Mouse (Mus musculus): ENCODE data around the gene Pxt1. TPM values are rescaled to one million over a fixed set of nuclear protein-coding genes. Genes with fewer than 3 reads are reported as not detected.
A peak's percentile ranks its signal among the peaks of the same experiment; 100 is the strongest.

Gene Pxt1
- polyA plus RNA-seq, 1 experiment from 2014 or later: 0.24 TPM

GRCm38 (mm10) chr17:28913200-28913599 is 30.4 kb downstream of the Pxt1 start:
- Histone ChIP-seq H3K4me2 (ENCODE audit: low read depth, low read length) (no peak overlapping the region), H3K4me1 (ENCODE audit: control insufficient read depth, insufficient read depth, low read length) (0 out of 2 replicates have a peak, but pooled peaks cover 2% of the 10 kb centered on the region), H3K9ac (ENCODE audit: low read length) (no peak overlapping the region), H3K4me3 (ENCODE audit: low read length) (no peak overlapping the region), H3K36me3 (ENCODE audit: control insufficient read depth, insufficient read depth) (no peaks in the 10 kb centered on the region), H3K9me3 (replicated peaks; ENCODE audit: control insufficient read depth, low read length) (no peaks in the 10 kb centered on the region), H3K27me3 (ENCODE audit: control insufficient read depth, insufficient read depth, low read length) (peaks cover 6% of the 10 kb centered on the region), H3K27ac (ENCODE audit: low read length) (no peak overlapping the region)
- no peak for ATAC-seq (replicated peaks; ENCODE audit: extremely low read depth, insufficient read depth, low FRiP score)
- 51% methylated on average over 5 of the region's 5 CpGs for WGBS

DNA sequence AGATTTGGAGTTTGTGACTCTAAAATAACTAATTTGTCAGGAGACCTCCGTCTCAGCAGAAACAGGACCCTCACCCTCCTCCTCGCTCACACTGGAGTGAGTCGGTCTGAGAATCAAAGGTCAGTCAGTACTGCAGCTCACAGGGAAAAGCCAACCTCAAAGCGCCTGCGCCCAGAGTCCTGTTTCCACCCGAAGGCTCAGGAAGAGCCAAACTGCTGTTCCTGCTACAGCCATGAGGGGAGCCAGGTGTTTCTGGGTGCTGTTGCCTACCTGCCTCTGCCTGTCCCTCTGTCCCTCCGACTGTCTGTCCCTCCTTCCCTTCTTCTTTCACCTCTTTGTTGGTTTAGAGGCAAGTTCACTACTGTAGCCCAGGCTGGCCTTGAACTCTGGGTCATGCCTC is 33.5 kb downstream of the Pxt1 start:
- ATAC-seq (replicated peaks; ENCODE audit: extremely low read depth, insufficient read depth, low FRiP score): no peak
- no peak overlapping the region for H3K9ac ChIP-seq (ENCODE audit: low read length)

DNA sequence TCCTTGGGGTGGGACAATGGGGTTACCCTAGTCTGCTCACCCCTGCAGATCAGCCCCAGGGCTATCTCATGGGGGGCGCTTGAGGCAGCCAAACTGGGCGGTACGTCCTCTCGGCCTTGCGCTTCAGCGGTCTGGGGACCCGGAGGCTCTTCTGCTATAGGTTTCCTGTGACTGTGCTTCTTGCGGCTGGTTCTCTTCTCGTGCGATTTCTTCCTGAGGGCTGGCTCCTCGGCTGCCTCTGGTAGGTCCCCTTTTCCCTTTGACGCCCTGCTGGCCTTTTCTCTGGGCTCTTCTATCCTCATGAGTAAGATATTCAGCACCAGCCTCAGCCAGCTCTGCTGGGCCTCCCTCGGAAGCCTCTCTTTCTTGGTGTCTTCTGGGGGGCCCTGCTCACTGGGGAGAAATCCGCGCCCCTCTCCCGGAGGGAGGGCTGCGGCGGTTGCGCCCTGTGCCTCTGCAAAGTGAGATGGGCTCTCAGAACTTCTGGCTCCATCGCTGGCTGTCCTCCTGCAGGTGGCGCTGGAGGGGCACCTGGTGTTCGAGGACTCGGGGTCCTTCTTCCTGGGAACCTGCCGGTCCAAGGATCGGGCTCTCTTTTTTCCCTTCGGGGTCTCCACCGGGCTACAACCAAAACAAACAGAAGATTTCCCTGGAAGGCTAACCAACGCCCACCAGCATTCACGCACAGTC is 34.2 kb downstream of the Pxt1 start:
- ATAC-seq (replicated peaks; ENCODE audit: extremely low read depth, insufficient read depth, low FRiP score): peak; percentile 37; the same call in 1 of the 2 replicates
- Histone ChIP-seq H3K36me3 (ENCODE audit: control insufficient read depth, insufficient read depth) (no peaks in the 10 kb centered on the region), H3K9ac (ENCODE audit: low read length) (peak overlapping the region; percentile 30; the same call in 1 of the 2 replicates), H3K4me2 (ENCODE audit: low read depth, low read length) (peak overlapping the region; percentile 53), H3K9me3 (replicated peaks; ENCODE audit: control insufficient read depth, low read length) (no peaks in the 10 kb centered on the region), H3K4me3 (ENCODE audit: low read length) (peak overlapping the region; percentile 20), H3K27me3 (ENCODE audit: control insufficient read depth, insufficient read depth, low read length) (peaks cover 6% of the 10 kb centered on the region), H3K27ac (ENCODE audit: low read length) (no peak overlapping the region), H3K4me1 (ENCODE audit: control insufficient read depth, insufficient read depth, low read length) (0 out of 2 replicates have a peak, but pooled peaks cover 2% of the 10 kb centered on the region)
- WGBS: 6% methylated on average over 29 of the region's 29 CpGs

More for the DNA sequence above, 33.5 kb downstream of the Pxt1 start:
- H3K4me3 ChIP-seq (ENCODE audit: low read length): no peak overlapping the region
- no peak overlapping the region for H3K27ac ChIP-seq (ENCODE audit: low read length)
- 0 out of 2 replicates have a peak, but pooled peaks cover 2% of the 10 kb centered on the region for H3K4me1 ChIP-seq (ENCODE audit: control insufficient read depth, insufficient read depth, low read length)
- no peak overlapping the region for H3K4me2 ChIP-seq (ENCODE audit: low read depth, low read length)
- no peaks in the 10 kb centered on the region for H3K36me3 ChIP-seq (ENCODE audit: control insufficient read depth, insufficient read depth)
- 33% methylated on average over 7 of the region's 7 CpGs for WGBS
- H3K27me3 ChIP-seq (ENCODE audit: control insufficient read depth, insufficient read depth, low read length): peaks cover 6% of the 10 kb centered on the region
- no peaks in the 10 kb centered on the region for H3K9me3 ChIP-seq (replicated peaks; ENCODE audit: control insufficient read depth, low read length)

DNA sequence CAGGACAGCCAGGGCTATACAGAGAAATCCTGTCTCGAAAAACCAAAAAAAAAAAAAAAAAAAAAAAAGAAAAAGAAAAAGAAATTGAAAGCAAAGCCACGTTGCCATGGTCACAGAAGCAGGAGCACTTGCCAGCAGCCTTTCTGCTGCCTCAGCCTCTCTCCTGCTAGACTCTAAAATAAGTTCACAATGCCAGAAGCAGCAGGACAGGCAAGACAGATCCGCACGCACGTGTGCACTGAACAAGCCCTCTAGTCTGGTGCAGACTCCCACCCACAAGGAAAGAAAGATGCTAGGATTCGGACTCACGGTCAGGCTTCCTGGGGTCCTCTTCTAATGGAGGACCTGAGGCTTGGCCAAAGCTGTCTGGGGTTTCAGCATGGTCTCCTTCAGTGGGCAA is 35.7 kb downstream of the Pxt1 start:
- Histone ChIP-seq H3K9ac (ENCODE audit: low read length) (no peak overlapping the region), H3K4me3 (ENCODE audit: low read length) (no peak overlapping the region), H3K9me3 (replicated peaks; ENCODE audit: control insufficient read depth, low read length) (no peaks in the 10 kb centered on the region), H3K4me1 (ENCODE audit: control insufficient read depth, insufficient read depth, low read length) (0 out of 2 replicates have a peak, but pooled peaks cover 2% of the 10 kb centered on the region), H3K4me2 (ENCODE audit: low read depth, low read length) (no peak overlapping the region), H3K27ac (ENCODE audit: low read length) (no peak overlapping the region), H3K27me3 (ENCODE audit: control insufficient read depth, insufficient read depth, low read length) (peaks cover 6% of the 10 kb centered on the region), H3K36me3 (ENCODE audit: control insufficient read depth, insufficient read depth) (no peaks in the 10 kb centered on the region)
- WGBS: 82% methylated on average over 7 of the region's 7 CpGs
- ATAC-seq (replicated peaks; ENCODE audit: extremely low read depth, insufficient read depth, low FRiP score): no peak

- Histone ChIP-seq H3K4me2 (ENCODE audit: low read depth, low read length) (no peak overlapping the region), H3K9me3 (replicated peaks; ENCODE audit: control insufficient read depth, low read length) (no peaks in the 10 kb centered on the region), H3K4me1 (ENCODE audit: control insufficient read depth, insufficient read depth, low read length) (0 out of 2 replicates have a peak, but pooled peaks cover 2% of the 10 kb centered on the region), H3K36me3 (ENCODE audit: control insufficient read depth, insufficient read depth) (no peaks in the 10 kb centered on the region), H3K4me3 (ENCODE audit: low read length) (no peak overlapping the region), H3K27me3 (ENCODE audit: control insufficient read depth, insufficient read depth, low read length) (peaks cover 5% of the 10 kb centered on the region), H3K27ac (ENCODE audit: low read length) (no peak overlapping the region), H3K9ac (ENCODE audit: low read length) (no peak overlapping the region)
- ATAC-seq (replicated peaks; ENCODE audit: extremely low read depth, insufficient read depth, low FRiP score): no peak
- 73% methylated on average over 13 of the region's 13 CpGs for WGBS
These were observed 38.2 kb downstream of the Pxt1 start for GRCm38 (mm10) chr17:28905377-28905916.

DNA sequence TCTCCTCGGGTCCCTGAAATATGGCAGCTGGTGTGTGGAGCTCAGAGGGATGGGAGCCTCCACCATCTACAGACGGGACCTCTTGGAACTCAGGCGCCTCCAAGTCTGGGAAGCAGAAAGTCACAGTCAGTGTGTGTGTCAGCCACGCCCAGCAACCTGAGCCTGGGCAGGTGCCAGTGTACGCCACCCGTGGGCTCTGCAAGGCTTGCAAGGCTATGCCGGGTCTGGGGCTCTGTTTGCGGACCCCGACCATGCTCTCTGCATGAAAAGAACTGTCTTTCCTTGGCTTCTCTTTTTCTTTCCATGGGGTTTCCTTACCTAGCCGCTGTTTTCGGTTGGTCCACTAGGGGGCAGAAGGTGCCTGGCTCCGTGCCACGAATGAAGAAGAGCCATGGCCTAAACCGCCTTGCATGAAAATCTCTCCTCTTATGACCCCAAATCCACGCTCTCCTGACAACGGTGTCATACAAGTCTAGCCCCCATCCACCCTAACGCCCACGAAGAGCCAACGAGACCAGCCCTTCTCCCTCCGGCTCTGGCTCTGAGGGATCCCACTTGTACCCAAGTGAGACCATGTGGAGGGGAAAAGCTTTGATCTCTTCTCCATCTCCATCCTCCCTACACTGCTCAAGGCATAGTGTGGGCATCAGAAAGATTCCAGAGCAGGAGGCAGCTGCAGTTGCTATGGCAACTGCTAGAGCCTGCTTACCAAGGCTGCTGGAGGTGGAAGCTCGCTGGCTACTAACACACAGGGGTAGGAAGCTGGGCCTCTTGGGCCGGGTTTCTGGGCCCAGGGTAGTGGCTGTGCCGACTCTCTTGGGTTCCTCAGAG is 38.9 kb downstream of the Pxt1 start:
- Histone ChIP-seq H3K4me3 (ENCODE audit: low read length) (no peak overlapping the region), H3K9me3 (replicated peaks; ENCODE audit: control insufficient read depth, low read length) (no peaks in the 10 kb centered on the region), H3K4me1 (ENCODE audit: control insufficient read depth, insufficient read depth, low read length) (0 out of 2 replicates have a peak, but pooled peaks cover 2% of the 10 kb centered on the region), H3K27me3 (ENCODE audit: control insufficient read depth, insufficient read depth, low read length) (peaks cover 4% of the 10 kb centered on the region), H3K36me3 (ENCODE audit: control insufficient read depth, insufficient read depth) (no peaks in the 10 kb centered on the region), H3K4me2 (ENCODE audit: low read depth, low read length) (no peak overlapping the region), H3K27ac (ENCODE audit: low read length) (no peak overlapping the region), H3K9ac (ENCODE audit: low read length) (no peak overlapping the region)
- no peak for ATAC-seq (replicated peaks; ENCODE audit: extremely low read depth, insufficient read depth, low FRiP score)
- 33% methylated on average over 23 of the region's 23 CpGs for WGBS

DNA sequence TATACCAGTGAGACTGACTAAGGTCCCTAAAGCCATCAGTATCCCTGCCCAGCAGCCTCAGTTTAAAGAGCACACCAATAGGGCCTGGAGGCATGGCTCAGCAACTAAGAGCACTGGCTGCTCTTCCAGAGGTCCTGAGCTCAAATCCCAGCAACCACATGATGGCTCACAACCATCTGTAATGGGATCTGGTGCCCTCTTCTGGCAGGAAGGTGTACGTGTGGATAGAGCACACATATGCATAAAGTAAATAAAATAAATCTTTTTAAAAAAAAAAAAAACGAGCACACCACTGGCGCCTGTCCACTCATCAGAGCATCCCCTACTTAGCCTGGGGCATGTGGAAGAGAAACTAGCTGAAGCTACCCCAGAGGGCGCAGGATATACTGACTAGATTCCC is 42.1 kb downstream of the Pxt1 start:
- Histone ChIP-seq H3K9ac (ENCODE audit: low read length) (no peak overlapping the region), H3K36me3 (ENCODE audit: control insufficient read depth, insufficient read depth) (no peaks in the 10 kb centered on the region), H3K9me3 (replicated peaks; ENCODE audit: control insufficient read depth, low read length) (no peaks in the 10 kb centered on the region), H3K27ac (ENCODE audit: low read length) (no peak overlapping the region), H3K4me2 (ENCODE audit: low read depth, low read length) (no peak overlapping the region), H3K27me3 (ENCODE audit: control insufficient read depth, insufficient read depth, low read length) (no peaks in the 10 kb centered on the region), H3K4me1 (ENCODE audit: control insufficient read depth, insufficient read depth, low read length) (no peaks in the 10 kb centered on the region), H3K4me3 (ENCODE audit: low read length) (no peak overlapping the region)
- ATAC-seq (replicated peaks; ENCODE audit: extremely low read depth, insufficient read depth, low FRiP score): no peak
- 62% methylated on average over 4 of the region's 4 CpGs for WGBS

GRCm38 (mm10) chr17:28899427-28899826 is 44.2 kb downstream of the Pxt1 start:
- H3K27me3 ChIP-seq (ENCODE audit: control insufficient read depth, insufficient read depth, low read length): no peaks in the 10 kb centered on the region
- H3K4me1 ChIP-seq (ENCODE audit: control insufficient read depth, insufficient read depth, low read length): no peaks in the 10 kb centered on the region
- H3K27ac ChIP-seq (ENCODE audit: low read length): no peak overlapping the region
- no peak overlapping the region for H3K9ac ChIP-seq (ENCODE audit: low read length)
- H3K36me3 ChIP-seq (ENCODE audit: control insufficient read depth, insufficient read depth): no peaks in the 10 kb centered on the region
- ATAC-seq (replicated peaks; ENCODE audit: extremely low read depth, insufficient read depth, low FRiP score): no peak
- no peak overlapping the region for H3K4me2 ChIP-seq (ENCODE audit: low read depth, low read length)
- WGBS: 70% methylated on average over 19 of the region's 19 CpGs
- H3K9me3 ChIP-seq (replicated peaks; ENCODE audit: control insufficient read depth, low read length): no peaks in the 10 kb centered on the region
- H3K4me3 ChIP-seq (ENCODE audit: low read length): no peak overlapping the region

- H3K27ac ChIP-seq (ENCODE audit: low read length): no peak overlapping the region
- H3K9me3 ChIP-seq (replicated peaks; ENCODE audit: control insufficient read depth, low read length): no peaks in the 10 kb centered on the region
- H3K4me2 ChIP-seq (ENCODE audit: low read depth, low read length): no peak overlapping the region
- 70% methylated on average over 5 of the region's 5 CpGs for whole genome bisulfite sequencing
- no peak overlapping the region for H3K9ac ChIP-seq (ENCODE audit: low read length)
- H3K4me3 ChIP-seq (ENCODE audit: low read length): no peak overlapping the region
- H3K36me3 ChIP-seq (ENCODE audit: control insufficient read depth, insufficient read depth): no peaks in the 10 kb centered on the region
- no peaks in the 10 kb centered on the region for H3K4me1 ChIP-seq (ENCODE audit: control insufficient read depth, insufficient read depth, low read length)
- no peak for ATAC-seq (replicated peaks; ENCODE audit: extremely low read depth, insufficient read depth, low FRiP score)
- no peaks in the 10 kb centered on the region for H3K27me3 ChIP-seq (ENCODE audit: control insufficient read depth, insufficient read depth, low read length)
These were observed 45.4 kb downstream of the Pxt1 start for GRCm38 (mm10) chr17:28898249-28898648.

All from heart, embryonic 16.5 days (tissue).